Mouse (Mus musculus): ENCODE results near the gene Entpd5.
"Not testable (repeated sequence)": the region's sequence is repeated elsewhere in the genome, so short reads cannot be mapped to it uniquely, and the experiment has no call there.

The Entpd5 gene

DNA sequence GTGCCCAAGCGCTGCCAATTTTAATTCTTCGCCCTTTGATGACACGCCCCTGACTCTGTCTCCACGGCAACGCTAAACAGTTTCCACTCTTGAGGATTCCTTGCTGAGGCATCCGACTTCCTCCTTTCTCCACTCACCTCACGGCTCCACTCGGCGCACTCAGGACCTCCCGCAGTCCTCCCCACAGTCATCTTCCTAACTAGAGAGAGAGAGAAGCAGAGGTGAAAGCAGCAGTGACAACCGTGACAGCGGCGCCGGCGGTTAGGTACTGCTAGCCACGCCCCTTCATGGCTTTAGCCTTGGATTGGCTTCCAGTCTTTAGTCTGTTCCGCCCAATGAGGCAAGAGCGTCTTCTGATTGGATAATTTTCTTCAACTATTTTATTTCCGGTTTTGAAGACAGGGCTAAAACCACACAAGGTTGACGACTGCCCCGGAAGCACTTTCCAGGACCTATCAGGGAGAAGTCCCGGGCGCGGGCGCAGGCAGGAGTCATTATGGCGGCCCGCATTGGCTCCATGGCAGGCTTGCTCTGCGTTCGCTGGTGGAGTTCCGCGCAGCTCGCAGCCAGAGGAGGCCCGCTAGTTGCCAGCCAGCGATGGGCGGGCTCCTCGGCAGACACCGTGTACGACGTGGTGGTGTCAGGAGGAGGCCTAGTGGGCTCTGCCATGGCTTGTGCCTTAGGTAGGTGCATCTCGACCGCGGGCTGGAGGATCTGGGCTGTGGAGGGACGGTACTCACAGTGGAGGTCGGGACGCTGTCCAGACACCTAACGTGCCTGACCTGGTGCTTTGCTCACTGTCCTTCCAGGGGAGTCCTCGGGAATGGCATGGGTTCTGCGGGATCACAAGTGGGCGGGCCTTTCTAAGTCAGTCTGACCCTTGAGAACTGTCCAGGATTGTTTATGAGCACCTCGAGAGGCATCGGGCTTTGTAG, 47.0 kb downstream of the Entpd5 start, which contains the start of the genes Coq6 and Fam161b:
Gene Coq6 (plus strand): TSS at position 103 of the 935 bp plus-strand sequence.
Gene Fam161b (minus strand): TSS at position 279 of the 935 bp plus-strand sequence.
- peak; percentile 98 for ATAC-seq (ENCODE audit: insufficient number of reproducible peaks, low FRiP score, low TSS enrichment)

DNA sequence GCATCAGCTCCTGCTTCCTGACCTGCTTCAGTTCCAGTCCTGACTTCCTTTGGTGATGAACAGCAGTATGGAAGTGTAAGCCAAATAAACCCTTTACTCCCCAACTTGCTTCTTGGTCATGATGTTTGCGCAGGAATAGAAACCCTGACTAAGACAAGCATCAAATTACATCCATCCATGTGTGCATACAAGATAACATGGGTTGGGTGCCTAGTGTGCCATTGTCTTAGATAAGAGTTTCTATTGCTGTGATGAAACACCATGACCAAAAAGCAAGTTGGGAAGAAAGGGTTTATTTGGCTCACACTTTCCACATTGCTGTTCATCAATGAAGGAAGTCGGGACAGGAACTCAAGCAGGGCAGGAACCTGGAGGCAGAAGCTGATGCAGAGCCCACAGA, 50.1 kb downstream of the Entpd5 start:
- ATAC-seq (ENCODE audit: insufficient number of reproducible peaks, low FRiP score, low TSS enrichment), result not testable (repeated sequence)

DNA sequence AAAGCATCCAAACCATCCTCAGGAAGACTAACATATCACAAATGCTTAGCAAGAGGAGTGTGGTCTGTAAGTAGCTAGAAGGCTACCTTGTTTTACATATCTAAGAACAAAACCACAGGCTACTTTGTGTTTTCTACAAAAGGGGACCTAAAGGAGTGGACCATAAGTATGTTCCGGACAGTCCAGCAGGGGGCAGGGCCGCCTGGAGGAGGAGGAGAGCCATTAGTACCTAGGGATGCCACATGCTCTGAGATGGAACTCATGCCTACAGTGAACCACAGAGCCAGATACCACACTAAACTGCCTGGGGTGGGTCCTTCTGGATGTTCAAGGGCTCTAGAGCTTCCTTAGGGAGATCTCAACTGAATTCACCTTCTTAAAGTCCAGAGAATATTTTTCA, 61.6 kb downstream of the Entpd5 start:
- ATAC-seq (ENCODE audit: insufficient number of reproducible peaks, low FRiP score, low TSS enrichment), result no peak

DNA sequence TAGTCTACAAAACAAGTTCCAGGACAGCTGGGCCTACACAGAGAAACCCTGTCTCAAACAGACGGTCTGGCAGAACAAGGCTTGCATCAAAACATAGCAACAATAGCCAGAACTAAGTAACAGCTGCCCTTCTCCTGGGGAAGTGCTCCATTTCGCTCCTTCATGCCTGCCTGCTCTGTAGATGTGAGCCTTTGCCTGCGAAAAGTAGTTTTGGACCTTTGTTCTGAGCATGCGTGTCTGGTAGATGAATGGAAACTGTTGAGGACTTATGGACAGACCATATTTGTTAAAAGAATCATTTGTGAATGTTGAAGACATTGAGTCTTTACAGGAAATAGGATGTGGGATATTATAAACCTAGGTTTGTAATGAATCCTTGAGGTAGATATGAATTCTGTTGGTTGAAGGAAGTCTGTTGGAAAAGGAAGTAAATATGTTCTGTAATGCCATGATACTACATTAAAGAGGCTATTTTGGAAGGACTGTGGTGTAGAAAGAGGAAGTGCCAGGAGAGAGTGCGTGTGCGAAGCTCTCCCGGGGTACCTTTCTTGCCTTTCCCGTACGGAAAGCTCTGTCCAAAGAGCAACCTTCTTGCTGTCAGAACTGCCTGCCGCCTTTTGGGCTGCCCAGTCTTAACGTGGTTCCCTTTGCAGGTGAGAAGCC, 71.7 kb downstream of the Entpd5 start:
- ATAC-seq (ENCODE audit: insufficient number of reproducible peaks, low FRiP score, low TSS enrichment), result no peak

DNA sequence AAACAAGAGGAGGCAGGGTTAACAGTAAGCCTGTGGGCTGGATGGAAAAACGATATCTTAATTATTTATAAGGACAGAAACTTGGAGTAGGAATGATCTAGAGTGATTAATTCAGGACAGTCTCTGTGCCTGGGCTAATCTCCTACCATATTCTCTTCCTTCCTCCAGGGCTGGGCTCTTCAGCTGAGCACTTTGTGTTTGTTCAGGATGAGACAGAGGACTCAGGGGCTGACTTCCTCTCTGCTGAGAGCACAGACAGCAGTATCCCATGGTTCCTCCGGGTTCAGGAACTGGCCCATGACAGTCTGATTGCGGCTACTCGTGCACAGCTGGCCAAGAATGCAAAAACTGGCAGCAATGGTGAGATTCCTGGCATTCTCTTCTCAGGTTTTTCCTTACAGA, 81.7 kb downstream of the Entpd5 start:
- no peak for ATAC-seq (ENCODE audit: insufficient number of reproducible peaks, low FRiP score, low TSS enrichment)

All from cerebellum, adult (tissue).